In genomic region chr15:80051782-80052181, GRCm38 (mm10) we compare ENCODE assay signal across 1 mouse cellular context.
TF ChIP-seq lines count a peak whose summit lies in the region.

No protein-coding gene starts in this region.

TF ChIP-seq in CH12.LX, 34 proteins besides CTCF, POLR2A, EP300 and RAD21:
- TF ChIP-seq MAX (IDR thresholded peaks at IDR 0.05; ENCODE audit: low read length) (no peak), TCF12 (IDR thresholded peaks at IDR 0.05; ENCODE audit: low read depth, low read length) (peak; percentile 21; the same call in 1 of the 2 replicates), CHD1 (IDR thresholded peaks at IDR 0.05; ENCODE audit: low read depth, low read length) (no peak), NELFE (IDR thresholded peaks at IDR 0.05; ENCODE audit: low read depth, low read length) (no peak), MAZ (IDR thresholded peaks at IDR 0.05; ENCODE audit: low read depth, low read length) (0 out of 2 replicates have a peak, but pooled peaks have one; percentile 14), MEF2A (IDR thresholded peaks at IDR 0.05; ENCODE audit: borderline replicate concordance, low read depth, low read length) (no peak), UBTF (IDR thresholded peaks at IDR 0.05; ENCODE audit: low read depth, low read length) (no peak), USF2 (conservative IDR thresholded peaks at IDR 0.05; ENCODE audit: low read depth, low read length) (no peak), MAFK (IDR thresholded peaks at IDR 0.05; ENCODE audit: insufficient replicate concordance, low read length) (no peak), SIN3A (IDR thresholded peaks at IDR 0.05; ENCODE audit: low read length) (no peak), ETS1 (conservative IDR thresholded peaks at IDR 0.05; ENCODE audit: low read depth, low read length) (0 out of 2 replicates have a peak, but pooled peaks have one; percentile 24), ZNF384 (IDR thresholded peaks at IDR 0.05; ENCODE audit: low read depth, low read length) (no peak), CHD2 (IDR thresholded peaks at IDR 0.05; ENCODE audit: low read length) (0 out of 2 replicates have a peak, but pooled peaks have one; percentile 13), E2F4 (IDR thresholded peaks at IDR 0.05; ENCODE audit: insufficient replicate concordance, low read depth, low read length) (no peak), USF1 (IDR thresholded peaks at IDR 0.05; ENCODE audit: low read depth, low read length) (no peak), BHLHE40 (IDR thresholded peaks at IDR 0.05; ENCODE audit: low read depth, low read length) (no peak), ELF1 (IDR thresholded peaks at IDR 0.05; ENCODE audit: low read depth, low read length) (0 out of 2 replicates have a peak, but pooled peaks have one; percentile 11), KAT2A (IDR thresholded peaks at IDR 0.05; ENCODE audit: insufficient replicate concordance, low read length) (no peak), GABPA (IDR thresholded peaks at IDR 0.05; ENCODE audit: insufficient replicate concordance, low read depth, low read length) (no peak), NRF1 (IDR thresholded peaks at IDR 0.05; ENCODE audit: low read depth, low read length) (no peak), TBP (conservative IDR thresholded peaks at IDR 0.05; ENCODE audit: low read depth, low read length) (no peak), IRF4 (IDR thresholded peaks at IDR 0.05; ENCODE audit: low read depth, low read length) (peak; percentile 33; the same call in 1 of the 2 replicates), PAX5 (IDR thresholded peaks at IDR 0.05; ENCODE audit: low read length) (no peak)
